Mouse (Mus musculus): ENCODE measurements at regions not wholly inside any gene's neighbourhood (a gene's known extent, or its start where the extent isn't known, plus 50 kb on each side); places are given as distances from the start of the nearest gene placed in this dataset.

- DNase-seq = no peak
- intact Hi-C loops (cut with DNase I) = loop anchor here (10.0 kb wide), 1 partner anchor 309 kb away; no protein-coding TSS in a partner anchor
Observed at GRCm38 (mm10) chr5:43045860-43046259, 187.1 kb upstream of the Cpeb2 start.

GRCm38 (mm10) chr5:43047316-43047715, 185.7 kb upstream of the Cpeb2 start:
- intact Hi-C loops (cut with DNase I) = loop anchor here (10.0 kb wide), 1 partner anchor 307 kb away; no protein-coding TSS in a partner anchor

GRCm38 (mm10) chr5:43048196-43049050, 184.5 kb upstream of the Cpeb2 start:
- intact Hi-C loops (cut with DNase I) = loop anchor here (10.0 kb wide), 1 partner anchor 306 kb away; no protein-coding TSS in a partner anchor
- DNase-seq = peak; percentile 58 to 66

More at GRCm38 (mm10) chr5:43047316-43047715, 185.7 kb upstream of the Cpeb2 start:
- DNase-seq = no peak

- intact Hi-C loops (cut with DNase I) = loop anchor here (5.0 to 10.0 kb wide), 2 partner anchors 38 to 305 kb away; no protein-coding TSS in a partner anchor
- DNase-seq = no peak
Observed at GRCm38 (mm10) chr5:43049381-43050301, 183.3 kb upstream of the Cpeb2 start.

GRCm38 (mm10) chr5:43050961-43051517, 181.9 kb upstream of the Cpeb2 start:
- intact Hi-C loops (cut with DNase I) = loop anchor here (5.0 kb wide), 1 partner anchor 36 kb away; no protein-coding TSS in a partner anchor
- DNase-seq = no peak

DNA sequence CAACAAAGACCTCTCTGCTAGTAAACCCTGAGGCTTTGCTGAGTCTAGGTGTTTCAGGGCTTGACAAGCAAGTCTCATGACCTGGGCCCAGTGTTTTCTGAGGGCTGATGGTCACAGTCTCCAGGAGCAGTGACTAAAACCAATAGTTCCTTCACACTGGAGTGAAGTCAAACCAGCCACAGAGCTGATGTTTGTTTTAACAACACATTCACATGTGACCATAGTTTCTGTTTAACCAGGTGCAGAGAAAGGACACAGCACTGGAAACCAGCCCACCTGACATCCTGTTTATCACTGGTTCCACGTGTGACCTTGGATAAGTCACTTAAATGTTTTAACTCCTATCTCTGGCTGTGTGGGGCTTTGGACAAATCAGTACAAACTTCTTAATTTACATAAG, 180.3 kb upstream of the Cpeb2 start:
- no peak for DNase-seq
- intact Hi-C loops (cut with DNase I) = loop anchor here (5.0 kb wide), 1 partner anchor 35 kb away; no protein-coding TSS in a partner anchor

GRCm38 (mm10) chr5:43054586-43054985, 178.4 kb upstream of the Cpeb2 start:
- intact Hi-C loops (cut with DNase I) = loop anchor here (5.0 kb wide), 1 partner anchor 33 kb away; no protein-coding TSS in a partner anchor
- DNase-seq = no peak

- DNase-seq = no peak
- intact Hi-C loops (cut with DNase I) = no loop called here
Observed at GRCm38 (mm10) chr5:43055111-43055710, 177.8 kb upstream of the Cpeb2 start.

DNA sequence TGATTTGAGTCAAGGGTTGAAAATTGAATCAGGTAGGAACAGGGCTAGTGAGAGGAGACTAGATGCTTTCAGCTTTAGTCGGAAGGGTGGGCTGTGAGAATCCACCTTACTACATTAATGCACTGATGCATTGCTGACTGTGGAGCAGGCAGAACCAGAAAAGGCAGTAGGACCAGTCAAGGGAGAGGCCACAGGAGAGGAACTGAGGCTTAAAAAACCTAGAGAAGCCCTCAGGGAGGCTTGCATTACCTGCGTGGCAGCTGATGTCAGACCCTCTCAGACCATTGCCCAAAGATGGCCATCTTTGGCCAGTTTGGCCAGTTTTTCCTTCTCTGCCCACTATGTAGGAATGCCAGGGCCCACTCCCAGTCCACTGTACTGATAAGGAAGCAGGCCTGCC, 176.5 kb upstream of the Cpeb2 start:
- intact Hi-C loops (cut with DNase I) = no loop called here
- DNase-seq = no peak

DNA sequence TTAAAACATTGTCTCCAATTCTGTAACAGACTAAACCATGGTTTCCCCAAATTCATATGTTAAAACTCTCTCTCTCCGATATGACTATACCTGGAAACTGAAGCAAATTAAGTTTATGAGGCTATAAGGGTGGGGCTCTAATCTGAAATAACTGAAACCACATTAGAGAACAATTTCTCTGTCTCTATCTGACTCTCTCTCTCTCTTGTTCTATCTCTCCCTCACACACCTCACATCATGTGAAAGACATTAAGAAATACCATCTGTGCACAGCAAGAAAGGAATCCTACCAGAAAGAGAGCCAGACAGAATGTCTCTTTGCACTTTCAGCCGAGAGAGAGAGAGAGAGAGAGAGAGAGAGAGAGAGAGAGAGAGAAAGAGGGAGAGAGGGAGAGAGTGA, 171.7 kb upstream of the Cpeb2 start:
- intact Hi-C loops (cut with DNase I) = no loop called here
- DNase-seq = no peak

- intact Hi-C loops (cut with DNase I) = no loop called here
- no peak for DNase-seq
Observed at GRCm38 (mm10) chr5:43061797-43062391, 171.1 kb upstream of the Cpeb2 start.

- DNase-seq = no peak
- intact Hi-C loops (cut with DNase I) = no loop called here
Observed at GRCm38 (mm10) chr5:43062499-43062898, 170.5 kb upstream of the Cpeb2 start.

GRCm38 (mm10) chr5:43063386-43063785, 169.6 kb upstream of the Cpeb2 start:
- DNase-seq = no peak

GRCm38 (mm10) chr5:43071541-43071940, 161.4 kb upstream of the Cpeb2 start:
- DNase-seq = no peak
- intact Hi-C loops (cut with DNase I) = no loop called here

More at GRCm38 (mm10) chr5:43063386-43063785, 169.6 kb upstream of the Cpeb2 start:
- intact Hi-C loops (cut with DNase I) = no loop called here

- no peak for DNase-seq
- intact Hi-C loops (cut with DNase I) = no loop called here
Observed at GRCm38 (mm10) chr5:43072340-43072739, 160.6 kb upstream of the Cpeb2 start.

GRCm38 (mm10) chr5:43074536-43074935, 158.4 kb upstream of the Cpeb2 start:
- DNase-seq = no peak
- intact Hi-C loops (cut with DNase I) = no loop called here

DNA sequence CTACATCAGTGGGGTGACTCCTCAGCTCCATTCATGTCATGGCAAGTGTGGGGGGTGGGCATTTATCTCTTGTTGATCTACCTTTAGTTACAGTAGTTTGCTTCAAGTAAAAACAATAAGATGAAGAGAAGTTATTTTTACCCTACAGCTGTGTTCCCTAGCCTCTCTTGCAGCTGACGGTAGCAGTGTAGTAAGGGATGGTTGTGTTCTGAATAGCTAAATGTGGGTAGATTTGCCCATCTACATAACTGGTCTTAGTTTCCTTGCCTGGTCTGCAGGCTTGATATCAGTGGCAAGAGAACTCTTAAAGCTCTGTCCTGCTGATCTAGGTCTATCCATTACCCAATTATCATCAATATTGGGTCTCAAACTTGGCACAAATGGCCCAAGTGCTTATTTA, 152.7 kb upstream of the Cpeb2 start:
- no peak for DNase-seq
- intact Hi-C loops (cut with DNase I) = no loop called here

- DNase-seq = peak; percentile 21 to 27
- intact Hi-C loops (cut with DNase I) = no loop called here
Observed at GRCm38 (mm10) chr5:43081561-43082534, 151.1 kb upstream of the Cpeb2 start.

GRCm38 (mm10) chr5:43087077-43087476, 145.9 kb upstream of the Cpeb2 start:
- intact Hi-C loops (cut with DNase I) = loop anchor here (5.0 kb wide), 1 partner anchor 35 kb away; no protein-coding TSS in a partner anchor
- DNase-seq = no peak
